Mouse (Mus musculus) kidney, postnatal 25 days (tissue): Measurements from ENCODE around the gene Nckap1l.
A peak's percentile ranks its signal among the peaks of the same experiment; 100 is the strongest.

ENCODE experiments used
- DNase-seq, 2 experiments: peaks; one replicate each; pipeline ENCODE4 v3.0.0; 2021; ENCODE audit warnings: mixed read lengths in 2 of 2

The Nckap1l gene

DNA sequence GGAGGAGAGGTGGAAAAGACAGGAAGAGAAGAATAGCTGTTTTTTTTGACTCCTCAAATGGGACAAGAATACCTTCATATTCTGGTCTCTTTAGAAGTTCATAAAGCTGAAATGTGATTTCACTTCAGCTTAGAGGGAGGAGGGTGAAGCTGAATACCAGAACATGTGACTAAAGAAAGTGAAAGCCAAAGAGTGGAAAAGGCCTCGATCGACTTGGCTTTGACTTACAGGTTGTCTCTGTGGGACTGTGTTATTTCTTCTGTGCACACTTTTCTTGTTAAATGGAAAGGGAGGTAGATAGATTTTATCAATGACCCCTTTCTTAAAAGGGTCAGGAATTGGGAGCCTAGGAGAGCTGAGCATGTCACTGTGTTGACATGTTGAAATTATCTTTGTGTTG lies 47.6 kb downstream of the Nckap1l start:
- no peak for DNase-seq

DNA sequence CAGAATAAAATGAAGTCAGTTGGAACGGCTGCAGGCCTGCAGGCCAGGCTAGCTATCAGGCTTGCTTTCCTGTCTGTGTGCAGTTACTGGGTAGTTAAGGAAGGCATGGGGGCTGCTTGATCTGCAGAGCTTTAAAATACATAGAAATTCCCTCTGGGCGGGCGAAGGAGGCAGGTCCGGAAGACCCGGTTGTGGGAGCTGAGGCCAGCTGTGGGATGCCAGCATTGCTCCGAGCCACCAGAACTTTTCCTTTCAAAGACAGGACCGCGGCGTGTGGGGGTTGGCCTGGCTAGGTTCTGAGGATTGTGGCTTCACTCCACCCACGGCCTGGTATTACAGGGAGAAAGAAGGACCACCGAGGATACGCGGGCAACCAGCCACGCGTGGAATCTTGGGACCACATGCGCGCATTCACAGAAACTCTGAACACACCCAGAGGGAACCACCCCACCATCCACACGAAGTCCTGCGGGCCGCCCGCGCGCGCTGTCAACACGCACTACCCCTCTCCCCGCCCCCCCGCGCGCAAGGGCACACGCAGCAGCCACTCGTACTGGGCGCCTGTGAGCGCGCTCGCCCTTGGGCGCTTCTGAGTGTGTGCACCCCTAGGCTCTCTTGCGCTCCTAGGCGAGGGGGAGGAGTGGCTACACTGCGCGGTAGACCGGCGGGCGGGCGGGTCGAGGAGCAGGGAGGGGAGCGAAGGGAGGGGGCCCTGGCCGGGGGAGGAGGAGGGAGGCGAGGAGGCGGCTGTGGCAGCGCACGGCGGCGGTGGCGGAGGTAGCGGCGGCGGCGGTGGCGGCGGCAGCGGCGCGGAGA lies 49.0 kb downstream of the Nckap1l start, which contains the start of gene Pde1b:
Gene Pde1b, plus strand, starts transcription at position 600 of the 816 bp plus-strand sequence.
- peak; percentile 52 to 80 for DNase-seq

GRCm38 (mm10) chr15:103503251-103503600 lies 49.6 kb downstream of the Nckap1l start:
- no peak for DNase-seq

- no peak for DNase-seq
Observed at GRCm38 (mm10) chr15:103503660-103504059, 50.1 kb downstream of the Nckap1l start.

- DNase-seq, result no peak
Observed at GRCm38 (mm10) chr15:103509317-103509716, 55.7 kb downstream of the Nckap1l start.

GRCm38 (mm10) chr15:103511652-103512051 lies 58.1 kb downstream of the Nckap1l start:
- DNase-seq, result no peak

DNA sequence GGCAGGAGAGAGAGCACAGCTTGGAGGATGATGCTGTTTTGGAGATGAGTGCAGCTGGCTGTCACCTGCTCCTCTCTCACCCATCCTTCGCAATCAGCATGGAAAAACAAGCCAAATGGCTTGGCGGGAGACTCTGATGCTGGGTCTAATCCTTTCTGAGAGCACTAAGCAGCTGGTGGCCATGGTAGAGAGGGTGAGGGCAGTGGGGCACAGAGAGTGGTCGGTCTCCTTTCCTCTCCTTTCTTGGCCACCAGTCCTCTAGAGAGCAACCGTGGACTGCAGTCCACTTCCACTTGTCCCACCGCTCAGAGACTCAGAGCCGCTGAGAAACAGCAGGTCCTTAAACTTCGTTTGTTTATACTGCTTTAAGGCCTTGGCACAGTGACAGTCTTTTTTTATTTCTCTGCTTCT lies 60.0 kb downstream of the Nckap1l start:
- no peak for DNase-seq

DNA sequence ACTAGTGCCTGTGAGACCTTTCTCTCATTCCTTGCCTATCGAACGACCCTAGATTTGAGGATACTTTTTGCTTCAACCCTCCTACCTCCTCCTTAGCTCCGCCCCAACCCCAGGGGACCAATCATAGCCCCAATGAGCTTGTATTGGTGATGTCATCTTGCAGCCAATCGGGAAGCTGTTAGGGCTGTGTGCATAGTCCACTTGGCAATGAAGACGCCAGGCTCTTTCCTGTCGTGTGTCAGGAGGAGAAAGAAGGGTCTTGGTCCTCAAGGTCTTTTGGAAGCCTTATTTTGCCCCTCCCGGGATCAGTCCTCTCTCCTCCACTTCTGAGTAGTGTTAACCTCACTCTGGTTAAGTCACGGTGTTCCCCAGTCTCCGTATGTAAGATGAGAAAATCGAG lies 60.5 kb downstream of the Nckap1l start:
- DNase-seq, result peak; percentile 69 to 86

- DNase-seq, result no peak
Observed at GRCm38 (mm10) chr15:103514914-103515313, 61.3 kb downstream of the Nckap1l start.

- DNase-seq, result no peak
Observed at GRCm38 (mm10) chr15:103518600-103519385, 65.2 kb downstream of the Nckap1l start.

- DNase-seq, result no peak
Observed at GRCm38 (mm10) chr15:103519386-103520378, 66.1 kb downstream of the Nckap1l start.

- DNase-seq, result peak in 1 of 2 experiments; percentile 46
Observed at GRCm38 (mm10) chr15:103522458-103523099, 69.0 kb downstream of the Nckap1l start.

- DNase-seq, result no peak
Observed at GRCm38 (mm10) chr15:103523156-103523555, 69.6 kb downstream of the Nckap1l start.

- DNase-seq, result peak; percentile 59 to 62
Observed at GRCm38 (mm10) chr15:103530372-103530771, 76.8 kb downstream of the Nckap1l start.

DNA sequence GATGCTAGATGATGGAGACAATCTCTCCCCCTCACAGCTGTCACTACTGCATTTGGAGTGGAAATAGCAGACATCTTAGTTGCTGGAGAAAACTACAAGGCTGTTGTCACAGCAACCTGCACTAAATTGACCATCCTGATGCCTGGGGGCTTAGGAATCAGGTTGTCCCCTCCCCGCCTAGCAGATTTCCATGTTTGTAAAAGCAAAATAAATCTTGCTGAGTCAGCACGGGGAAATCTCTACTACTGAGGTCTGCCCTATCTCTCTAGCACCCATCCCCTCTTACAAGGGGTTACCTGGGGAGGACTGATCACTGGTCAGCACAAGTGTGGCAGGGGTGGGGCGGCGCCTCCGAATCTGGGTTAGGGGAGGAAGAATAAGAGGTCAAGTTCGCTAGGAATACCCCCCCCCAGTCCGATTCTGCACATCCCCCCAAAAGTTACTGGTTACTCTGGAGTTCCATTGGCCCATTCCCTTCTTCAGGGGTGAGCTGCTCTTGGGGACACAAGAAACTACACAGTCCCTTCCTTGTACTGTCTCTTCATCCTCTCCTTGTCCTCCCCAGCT lies 80.5 kb downstream of the Nckap1l start:
- DNase-seq, result no peak

- DNase-seq, result no peak
Observed at GRCm38 (mm10) chr15:103535030-103535429, 81.4 kb downstream of the Nckap1l start.

DNA sequence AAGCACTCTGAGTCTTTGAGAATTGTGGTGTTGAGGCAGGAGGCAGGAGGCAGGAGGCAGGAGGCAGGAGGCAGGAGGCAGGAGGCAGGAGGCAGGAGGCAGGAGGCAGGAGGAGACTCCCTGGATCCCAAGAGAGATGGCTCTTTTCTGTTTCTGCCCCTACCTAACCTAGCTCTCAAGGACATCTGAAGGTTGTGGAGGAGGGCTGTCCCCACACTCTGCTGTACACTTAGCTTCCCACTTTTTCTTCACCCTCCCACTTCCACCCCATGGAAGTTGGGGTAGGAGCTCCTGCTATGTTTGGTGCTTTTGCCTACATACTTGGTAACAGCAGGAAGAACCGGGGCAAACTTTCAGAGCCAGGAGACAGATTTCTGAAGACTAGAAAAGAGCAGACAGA lies 82.2 kb downstream of the Nckap1l start:
- peak in 1 of 2 experiments; percentile 40 for DNase-seq

DNA sequence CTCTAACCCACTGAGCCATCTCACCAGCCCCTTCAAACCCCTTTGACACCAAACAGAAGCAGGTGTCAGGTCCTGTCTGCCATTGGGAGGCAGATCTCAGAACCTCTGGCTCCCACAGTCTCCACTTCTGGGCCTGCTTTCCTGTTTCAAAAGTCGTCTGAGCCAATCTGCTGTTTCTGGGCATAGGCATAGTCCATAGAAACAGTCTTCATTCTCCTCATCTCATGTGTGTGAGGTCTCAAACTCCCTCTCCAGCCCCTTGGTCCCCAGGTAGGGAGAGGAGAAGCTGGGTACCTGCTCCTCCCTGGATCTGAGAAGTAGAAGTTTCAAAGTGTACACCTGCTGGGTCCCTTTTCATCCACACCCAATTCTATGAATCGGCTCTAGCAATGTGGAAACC lies 82.9 kb downstream of the Nckap1l start:
- no peak for DNase-seq

- no peak for DNase-seq
Observed at GRCm38 (mm10) chr15:103537011-103537821, 83.6 kb downstream of the Nckap1l start.

- DNase-seq, result peak; percentile 61 to 85
Observed at GRCm38 (mm10) chr15:103537822-103538213, 84.2 kb downstream of the Nckap1l start, which contains the start of gene Ppp1r1a. Ppp1r1a (minus strand) TSS chr15:103538003.

- DNase-seq, result no peak
Observed at GRCm38 (mm10) chr15:103539259-103539658, 85.7 kb downstream of the Nckap1l start.
